Mouse (Mus musculus) spleen, postnatal 0 days (tissue): Measurements from ENCODE around the gene Lrrc39. TPM values are rescaled to one million over a fixed set of nuclear protein-coding genes. Genes with fewer than 3 reads are reported as not detected.

Experiments
- polyA plus RNA-seq: library from polyadenylated mRNA; unstranded; fragments of >200 nt; fragmentation: Nextera tagmentation; extraction: Ambion mirVana; gene quantifications from 2 replicates; pipeline ENCODE4 v1.2.1, GENCODE M21; 2015

Lrrc39 gene
- 3.2 and 4.8 TPM in 2 replicates for polyA plus RNA-seq

DNA sequence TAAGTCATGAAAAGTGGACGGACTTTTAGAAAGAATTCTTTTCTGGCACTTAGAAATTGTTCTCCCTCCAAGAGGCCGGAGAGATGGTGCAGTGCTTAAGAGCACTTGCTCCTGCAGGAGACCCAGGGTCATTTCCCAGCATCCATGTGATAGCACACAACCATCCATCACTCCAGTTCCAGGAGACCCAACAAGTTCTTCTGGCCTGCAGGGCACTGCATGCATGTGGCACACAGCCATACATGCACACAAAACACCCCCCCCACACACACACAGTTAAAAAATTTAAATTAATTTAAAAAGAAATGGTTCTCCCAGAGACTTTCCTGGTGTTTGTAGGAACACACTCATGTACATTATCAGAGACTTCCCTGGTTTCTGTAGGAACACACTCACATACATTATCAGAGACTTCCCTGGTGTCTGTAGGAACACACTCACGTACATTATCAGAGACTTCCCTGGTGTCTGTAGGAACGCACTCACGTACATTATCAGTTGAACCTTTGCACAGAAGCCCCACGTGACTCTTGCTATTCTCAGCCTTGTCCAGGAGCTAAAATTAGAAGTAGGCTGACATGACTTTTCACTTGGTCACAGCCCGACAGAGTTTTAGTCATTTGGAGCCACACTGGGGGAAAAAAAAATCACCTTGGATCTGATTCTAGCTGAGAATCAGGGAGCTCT, at the start of gene Lrrc39:
TSS of gene Lrrc39 (plus strand) at position 566 of the 687 bp plus-strand sequence.

DNA sequence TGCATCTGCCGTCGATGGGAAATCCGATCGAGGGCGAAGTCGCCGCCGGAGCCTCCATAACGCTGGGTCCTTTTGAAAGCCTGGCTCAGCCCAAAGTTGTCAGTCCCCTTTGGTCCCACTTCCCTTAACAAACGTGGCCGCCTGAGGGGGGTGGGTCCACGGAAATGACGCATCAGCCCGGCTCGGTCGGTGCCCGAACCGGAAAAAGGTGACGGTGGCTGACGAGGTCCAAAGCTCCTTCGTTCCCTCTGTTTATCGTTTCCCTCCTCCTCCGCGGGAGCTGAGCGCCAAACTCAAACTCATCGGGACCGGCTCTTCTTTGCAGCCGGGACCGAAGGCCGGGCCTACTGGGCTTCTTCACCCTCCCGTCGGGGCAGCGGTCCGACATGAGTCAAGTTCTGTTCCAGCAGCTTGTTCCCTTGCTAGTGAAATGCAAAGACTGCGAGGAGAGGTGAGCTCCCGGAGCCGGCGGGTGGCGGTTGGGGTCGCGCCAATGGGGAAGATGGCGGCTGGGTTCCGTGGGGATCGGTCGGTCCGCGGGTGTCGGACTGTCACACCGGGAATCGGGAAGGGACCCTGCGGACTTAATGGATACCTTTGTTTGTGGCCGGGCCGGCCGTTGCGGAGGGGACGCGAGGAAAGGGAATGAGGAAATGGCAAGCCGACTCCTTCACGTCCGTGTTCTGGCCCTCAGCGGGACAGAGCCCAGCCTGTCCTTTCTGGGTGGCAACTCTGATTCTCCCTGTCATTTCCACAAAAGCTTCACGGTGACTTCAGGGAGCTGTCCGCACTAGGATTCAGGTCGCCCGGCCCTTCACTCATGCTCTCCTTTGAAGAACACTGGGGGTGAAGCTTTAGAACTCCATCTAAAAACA, 32.2 kb downstream of the Lrrc39 start, which contains the start of gene Sass6:
TSS of gene Sass6 (plus strand) at position 255 of the 875 bp plus-strand sequence.

DNA sequence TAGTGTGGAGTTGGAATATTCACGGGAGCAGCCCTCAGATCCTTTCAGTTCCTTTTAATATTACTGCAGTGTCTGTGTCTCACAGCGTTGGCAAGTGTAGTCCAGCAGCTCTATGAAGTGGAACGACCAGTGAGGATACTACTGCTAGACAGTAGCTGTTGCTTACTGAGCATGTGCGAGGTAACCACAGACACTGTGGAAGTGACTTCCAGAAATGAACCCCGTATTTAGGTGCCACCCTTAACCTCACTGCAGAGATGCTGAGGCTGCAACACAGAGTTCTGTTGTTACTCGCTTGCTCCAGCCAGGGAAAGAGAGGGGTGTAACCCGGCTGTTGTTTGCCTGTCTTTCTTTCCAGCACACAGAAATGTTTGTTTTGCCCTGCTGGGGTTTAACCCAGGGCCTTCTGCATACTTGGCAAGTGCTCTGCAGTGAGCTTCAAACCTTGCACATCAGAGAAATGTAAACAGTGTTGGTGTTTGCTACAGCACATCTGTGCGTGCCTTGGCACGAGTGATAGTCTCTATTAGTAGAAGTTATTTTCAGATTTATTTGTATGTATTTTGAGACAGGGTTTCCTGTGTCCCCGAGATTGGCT, 51.6 kb downstream of the Lrrc39 start, which contains the start of gene Trmt13:
TSS of gene Trmt13 (minus strand) at position 293 of the 598 bp plus-strand sequence.

Other genes starting within 250 kb of the Lrrc39 start
- gene Cdc14a, start 138.9 kb upstream of the Lrrc39 start, polyA plus RNA-seq = 3.8 and 5.3 TPM in 2 replicates
- 37.6 and 38.0 TPM in 2 replicates for gene Rtca, start 54.8 kb upstream of the Lrrc39 start, polyA plus RNA-seq
- 4.1 and 5.6 TPM in 2 replicates for gene Dbt, start 49.9 kb upstream of the Lrrc39 start, polyA plus RNA-seq
- gene Sass6, start 32.0 kb downstream of the Lrrc39 start, polyA plus RNA-seq = 17.6 and 22.0 TPM in 2 replicates
- 15.7 and 17.5 TPM in 2 replicates for gene Trmt13, start 51.6 kb downstream of the Lrrc39 start, polyA plus RNA-seq
- gene Mfsd14a, start 99.7 kb downstream of the Lrrc39 start, polyA plus RNA-seq = 34.6 and 40.5 TPM in 2 replicates
- gene Gm43191, start 118.3 kb downstream of the Lrrc39 start, polyA plus RNA-seq = not detected in 2 replicates
- 7.9 and 8.2 TPM in 2 replicates for gene Slc35a3, start 149.9 kb downstream of the Lrrc39 start, polyA plus RNA-seq
- gene Agl, start 245.2 kb downstream of the Lrrc39 start, polyA plus RNA-seq = 6.4 and 8.1 TPM in 2 replicates